Mouse (Mus musculus): ENCODE measurements around the gene Areg.

GRCm38 (mm10) chr5:91114574-91114973 lies 24.8 kb upstream of the Areg start:
- no peak for TF ChIP-seq CHD2 (IDR thresholded peaks at IDR 0.05; ENCODE audit: low read depth, low read length)
- TF ChIP-seq HCFC1 (IDR thresholded peaks at IDR 0.05; ENCODE audit: borderline replicate concordance, insufficient read depth, low read length): no peak
- no peak for TF ChIP-seq MAFK (IDR thresholded peaks at IDR 0.05; ENCODE audit: insufficient read depth, low read depth, low read length)

Measured in ES-E14 (cell line).